Mouse (Mus musculus): ENCODE results near the gene 1700001K19Rik. TPM values are rescaled to one million over a fixed set of nuclear protein-coding genes. Genes with fewer than 3 reads are reported as not detected.
"Not testable (repeated sequence)": the region's sequence is repeated elsewhere in the genome, so short reads cannot be mapped to it uniquely, and the experiment has no call there.

The 1700001K19Rik gene
- polyA plus RNA-seq, 1 experiment, result not detected

DNA sequence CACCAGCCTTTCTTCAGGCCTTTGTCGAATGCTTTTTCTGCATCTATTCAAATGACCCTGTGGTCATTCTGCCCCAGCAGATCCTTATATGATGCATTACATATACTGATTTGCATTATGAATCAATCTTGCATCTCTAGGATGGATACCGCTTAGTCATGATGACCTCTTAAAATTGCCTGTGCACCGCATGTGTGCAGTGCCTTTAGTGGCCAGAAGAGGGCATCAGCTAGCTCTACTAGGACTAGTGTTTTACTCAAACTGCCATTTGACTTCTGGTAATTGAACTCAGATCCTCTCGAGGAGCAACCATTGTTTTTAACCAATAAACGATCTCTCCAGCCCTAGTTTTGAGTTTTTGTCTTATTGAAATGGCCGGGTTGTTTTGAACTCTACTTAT, 31.4 kb upstream of the 1700001K19Rik start:
- Histone ChIP-seq H3K27ac (ENCODE audit: insufficient read depth, low read length) (no peak overlapping the region), H3K36me3 (ENCODE audit: control insufficient read depth, insufficient read depth, low read length, poor library complexity, severe bottlenecking) (no peaks in the 10 kb centered on the region), H3K4me3 (ENCODE audit: low read depth, low read length) (no peak overlapping the region), H3K9me3 (replicated peaks; ENCODE audit: control insufficient read depth, insufficient read depth, low read length, poor library complexity, severe bottlenecking) (no peaks in the 10 kb centered on the region), H3K27me3 (ENCODE audit: control insufficient read depth, insufficient read depth, low read length, poor library complexity, severe bottlenecking) (no peaks in the 10 kb centered on the region), H3K4me1 (ENCODE audit: control insufficient read depth, insufficient read depth, low read length) (no peaks in the 10 kb centered on the region), H3K9ac (ENCODE audit: low read depth, poor library complexity, severe bottlenecking) (no peak overlapping the region)
- TF ChIP-seq POLR2A (IDR thresholded peaks at IDR 0.05; ENCODE audit: insufficient read depth, low read length) (no peak), CTCF (IDR thresholded peaks at IDR 0.05; ENCODE audit: low read depth, low read length) (peak; percentile 28), EP300 (IDR thresholded peaks at IDR 0.05; ENCODE audit: insufficient read depth, low read depth, low read length) (no peak)

DNA sequence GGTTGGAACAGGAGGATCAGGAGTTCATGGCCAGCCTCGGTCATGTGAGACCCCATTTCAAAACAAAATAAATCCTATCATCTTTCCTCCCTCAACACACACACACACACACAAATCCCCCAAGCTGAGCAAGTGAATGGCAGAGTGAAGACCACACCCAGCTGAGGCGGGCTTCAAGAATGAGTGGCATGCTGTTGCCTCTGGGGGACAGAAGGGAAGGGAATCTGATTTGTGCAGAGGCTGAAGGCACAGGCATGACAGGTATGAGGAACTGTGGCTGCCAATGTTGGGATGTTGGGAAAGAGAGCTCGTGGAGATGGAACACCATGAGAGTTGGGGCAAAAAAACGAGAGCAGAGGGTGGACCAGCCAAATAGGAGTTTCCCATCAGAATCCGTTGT, 28.9 kb upstream of the 1700001K19Rik start:
- no peaks in the 10 kb centered on the region for H3K9me3 ChIP-seq (replicated peaks; ENCODE audit: control insufficient read depth, insufficient read depth, low read length, poor library complexity, severe bottlenecking)
- H3K9ac ChIP-seq (ENCODE audit: low read depth, poor library complexity, severe bottlenecking), result no peak overlapping the region
- H3K27me3 ChIP-seq (ENCODE audit: control insufficient read depth, insufficient read depth, low read length, poor library complexity, severe bottlenecking), result no peaks in the 10 kb centered on the region
- H3K36me3 ChIP-seq (ENCODE audit: control insufficient read depth, insufficient read depth, low read length, poor library complexity, severe bottlenecking), result no peaks in the 10 kb centered on the region
- peak overlapping the region; percentile 48; the same call in 1 of the 2 replicates for H3K27ac ChIP-seq (ENCODE audit: insufficient read depth, low read length)
- TF ChIP-seq EP300 (IDR thresholded peaks at IDR 0.05; ENCODE audit: insufficient read depth, low read depth, low read length), result peak; percentile 90
- TF ChIP-seq CTCF (IDR thresholded peaks at IDR 0.05; ENCODE audit: low read depth, low read length), result no peak
- TF ChIP-seq POLR2A (IDR thresholded peaks at IDR 0.05; ENCODE audit: insufficient read depth, low read length), result no peak
- H3K4me3 ChIP-seq (ENCODE audit: low read depth, low read length), result no peak overlapping the region
- H3K4me1 ChIP-seq (ENCODE audit: control insufficient read depth, insufficient read depth, low read length), result no peaks in the 10 kb centered on the region

DNA sequence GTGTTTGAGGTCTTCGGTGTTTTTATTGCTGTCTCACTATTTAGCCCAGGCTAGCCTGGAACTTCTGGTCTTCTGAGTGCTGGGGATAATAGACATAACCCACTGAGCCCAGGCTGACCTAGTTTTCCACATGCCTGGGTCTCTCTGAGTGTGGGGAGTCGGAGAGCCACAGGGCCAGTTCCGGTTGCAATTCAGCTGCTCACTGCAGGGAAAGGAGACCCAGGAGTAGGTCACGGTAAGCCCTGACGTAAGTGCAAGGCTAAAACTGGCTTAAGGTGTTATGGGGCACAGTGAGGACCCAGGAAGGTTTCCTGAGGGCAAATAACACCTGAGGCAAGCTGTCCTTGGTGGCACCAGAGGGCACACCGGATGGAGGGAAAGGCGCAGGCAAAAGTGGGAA, 25.0 kb upstream of the 1700001K19Rik start:
- no peaks in the 10 kb centered on the region for H3K27me3 ChIP-seq (ENCODE audit: control insufficient read depth, insufficient read depth, low read length, poor library complexity, severe bottlenecking)
- no peaks in the 10 kb centered on the region for H3K36me3 ChIP-seq (ENCODE audit: control insufficient read depth, insufficient read depth, low read length, poor library complexity, severe bottlenecking)
- H3K4me3 ChIP-seq (ENCODE audit: low read depth, low read length), result peak overlapping the region; percentile 37
- peaks cover 7% of the 10 kb centered on the region for H3K4me1 ChIP-seq (ENCODE audit: control insufficient read depth, insufficient read depth, low read length)
- H3K9me3 ChIP-seq (replicated peaks; ENCODE audit: control insufficient read depth, insufficient read depth, low read length, poor library complexity, severe bottlenecking), result no peaks in the 10 kb centered on the region
- peak overlapping the region; percentile 21 for H3K9ac ChIP-seq (ENCODE audit: low read depth, poor library complexity, severe bottlenecking)
- TF ChIP-seq POLR2A (IDR thresholded peaks at IDR 0.05; ENCODE audit: insufficient read depth, low read length) (no peak), CTCF (IDR thresholded peaks at IDR 0.05; ENCODE audit: low read depth, low read length) (no peak), EP300 (IDR thresholded peaks at IDR 0.05; ENCODE audit: insufficient read depth, low read depth, low read length) (no peak)
- peak overlapping the region; percentile 87 for H3K27ac ChIP-seq (ENCODE audit: insufficient read depth, low read length)

DNA sequence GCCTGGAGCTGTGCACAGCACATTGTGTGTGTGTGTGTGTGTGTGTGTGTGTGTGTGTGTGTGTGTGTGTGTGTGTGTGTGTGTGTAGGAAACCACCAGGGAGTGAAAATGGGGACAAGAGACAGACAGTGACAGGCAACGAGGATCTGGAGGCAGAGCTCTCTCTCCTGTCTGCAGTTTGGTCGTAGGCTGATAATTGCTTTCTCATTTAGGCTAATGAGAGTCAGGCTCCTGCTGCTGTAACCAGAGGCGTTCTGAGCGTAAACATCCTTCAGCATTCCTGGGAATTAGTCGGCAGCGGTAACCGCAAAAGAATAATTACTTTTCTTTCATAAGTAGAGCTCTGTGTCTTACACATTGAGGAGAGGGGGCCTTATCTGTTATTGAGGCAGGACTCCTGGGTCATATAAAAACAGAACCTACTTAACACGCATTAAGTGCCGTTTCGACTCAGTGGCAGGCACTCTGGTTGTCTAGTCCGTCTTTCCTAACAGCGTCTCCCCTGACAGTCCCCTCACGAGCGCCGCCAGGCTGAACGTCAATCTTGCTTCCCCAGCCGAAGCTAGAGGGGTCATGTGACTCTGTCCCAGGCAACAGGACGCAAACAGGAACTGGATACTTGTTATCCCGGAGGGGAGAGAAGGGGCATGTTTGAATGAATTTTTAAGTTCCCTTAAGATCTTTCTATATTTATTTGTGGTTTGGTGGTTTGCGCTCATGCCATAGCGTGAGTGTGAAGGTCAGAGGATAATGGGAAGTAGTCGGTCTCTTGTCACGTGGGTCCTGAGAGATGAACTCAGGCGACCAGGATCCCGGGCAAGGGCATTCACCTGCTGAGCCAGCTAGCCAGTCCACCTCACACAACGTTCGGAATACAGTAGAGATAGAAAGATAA, 24.2 kb upstream of the 1700001K19Rik start:
- Histone ChIP-seq H3K36me3 (ENCODE audit: control insufficient read depth, insufficient read depth, low read length, poor library complexity, severe bottlenecking) (no peaks in the 10 kb centered on the region), H3K27ac (ENCODE audit: insufficient read depth, low read length) (peak overlapping the region; percentile 87), H3K4me3 (ENCODE audit: low read depth, low read length) (peak overlapping the region; percentile 40), H3K9ac (ENCODE audit: low read depth, poor library complexity, severe bottlenecking) (peak overlapping the region; percentile 21), H3K9me3 (replicated peaks; ENCODE audit: control insufficient read depth, insufficient read depth, low read length, poor library complexity, severe bottlenecking) (no peaks in the 10 kb centered on the region), H3K27me3 (ENCODE audit: control insufficient read depth, insufficient read depth, low read length, poor library complexity, severe bottlenecking) (no peaks in the 10 kb centered on the region), H3K4me1 (ENCODE audit: control insufficient read depth, insufficient read depth, low read length) (peaks cover 7% of the 10 kb centered on the region)
- TF ChIP-seq EP300 (IDR thresholded peaks at IDR 0.05; ENCODE audit: insufficient read depth, low read depth, low read length) (peak; percentile 30), CTCF (IDR thresholded peaks at IDR 0.05; ENCODE audit: low read depth, low read length) (no peak)

DNA sequence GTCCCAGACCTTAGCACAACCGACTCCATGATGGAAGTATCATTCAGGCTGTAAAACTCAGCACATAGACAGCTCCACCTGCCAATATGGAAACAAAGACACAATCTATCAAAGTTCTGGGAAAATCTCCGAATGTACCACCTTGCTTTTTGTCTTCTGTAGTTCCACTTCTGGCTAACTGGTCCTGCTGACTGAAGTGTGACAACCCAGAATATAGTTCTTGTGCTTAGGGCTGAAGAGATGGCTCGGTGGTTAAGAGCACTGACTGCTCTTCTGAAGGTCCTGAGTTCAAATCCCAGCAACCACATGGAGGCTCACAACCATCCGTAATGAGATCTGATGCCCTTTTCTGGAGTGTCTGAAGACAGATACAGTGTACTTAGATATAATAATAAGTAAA, 23.0 kb upstream of the 1700001K19Rik start:
- not testable (repeated sequence) for H3K4me3 ChIP-seq (ENCODE audit: low read depth, low read length); H3K4me1 ChIP-seq (ENCODE audit: control insufficient read depth, insufficient read depth, low read length); H3K36me3 ChIP-seq (ENCODE audit: control insufficient read depth, insufficient read depth, low read length, poor library complexity, severe bottlenecking); H3K9me3 ChIP-seq (replicated peaks; ENCODE audit: control insufficient read depth, insufficient read depth, low read length, poor library complexity, severe bottlenecking); H3K27me3 ChIP-seq (ENCODE audit: control insufficient read depth, insufficient read depth, low read length, poor library complexity, severe bottlenecking); H3K27ac ChIP-seq (ENCODE audit: insufficient read depth, low read length); H3K9ac ChIP-seq (ENCODE audit: low read depth, poor library complexity, severe bottlenecking)

DNA sequence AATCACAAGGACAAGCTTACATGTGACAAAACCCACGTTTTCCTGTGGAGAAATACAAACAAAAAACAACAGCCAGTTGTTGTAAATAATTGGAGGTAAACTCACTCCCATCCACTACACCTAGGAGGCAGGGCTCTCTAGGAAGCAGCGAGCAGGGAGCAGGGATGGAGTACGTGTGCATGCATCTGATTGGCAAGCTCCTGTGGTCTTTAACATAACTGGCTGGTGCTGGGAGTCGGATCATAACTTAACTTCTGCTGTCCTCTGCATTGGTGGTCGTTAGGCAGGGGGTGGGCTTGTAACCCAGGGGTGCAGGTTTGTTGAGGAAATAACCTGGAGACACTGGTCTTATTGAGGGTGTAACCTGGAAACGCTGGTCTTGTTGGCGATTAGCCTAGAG, 21.3 kb upstream of the 1700001K19Rik start:
- H3K27ac ChIP-seq (ENCODE audit: insufficient read depth, low read length), result peak overlapping the region; percentile 93
- H3K27me3 ChIP-seq (ENCODE audit: control insufficient read depth, insufficient read depth, low read length, poor library complexity, severe bottlenecking), result no peaks in the 10 kb centered on the region
- peak overlapping the region; percentile 94 for H3K9ac ChIP-seq (ENCODE audit: low read depth, poor library complexity, severe bottlenecking)

More for the DNA sequence above, 21.3 kb upstream of the 1700001K19Rik start:
- Histone ChIP-seq H3K36me3 (ENCODE audit: control insufficient read depth, insufficient read depth, low read length, poor library complexity, severe bottlenecking) (no peaks in the 10 kb centered on the region), H3K4me1 (ENCODE audit: control insufficient read depth, insufficient read depth, low read length) (peaks cover 7% of the 10 kb centered on the region), H3K9me3 (replicated peaks; ENCODE audit: control insufficient read depth, insufficient read depth, low read length, poor library complexity, severe bottlenecking) (no peaks in the 10 kb centered on the region), H3K4me3 (ENCODE audit: low read depth, low read length) (peak overlapping the region; percentile 40)
- TF ChIP-seq EP300 (IDR thresholded peaks at IDR 0.05; ENCODE audit: insufficient read depth, low read depth, low read length), result no peak
- TF ChIP-seq POLR2A (IDR thresholded peaks at IDR 0.05; ENCODE audit: insufficient read depth, low read length), result no peak
- TF ChIP-seq CTCF (IDR thresholded peaks at IDR 0.05; ENCODE audit: low read depth, low read length), result no peak
